Mouse (Mus musculus): ENCODE measurements around the gene 0610010K14Rik.

0610010K14Rik gene

GRCm38 (mm10) chr11:70235254-70235900 is 2.3 kb downstream of the 0610010K14Rik start:
- in situ Hi-C loops (cut with MboI, MseI): no loop called here

DNA sequence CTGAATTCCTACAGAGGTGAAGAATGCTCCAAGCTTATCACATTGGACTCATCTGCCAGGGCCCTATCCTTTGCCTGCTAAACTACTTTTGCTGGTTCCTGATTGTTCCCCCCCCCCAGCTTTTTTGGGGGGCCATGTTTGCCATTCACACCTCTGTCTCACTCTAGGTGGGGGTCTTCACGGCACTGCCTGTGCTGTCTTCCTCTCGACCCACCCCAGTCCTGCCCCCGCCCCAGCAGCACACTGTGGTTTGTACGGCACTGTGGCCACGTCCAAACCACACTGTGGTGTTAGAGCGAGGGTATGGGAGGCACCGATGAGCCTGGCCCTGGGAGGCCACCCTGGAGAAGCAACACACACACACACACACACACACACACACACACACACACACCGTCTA is 3.2 kb downstream of the 0610010K14Rik start:
- in situ Hi-C loops (cut with MboI, MseI): no loop called here

DNA sequence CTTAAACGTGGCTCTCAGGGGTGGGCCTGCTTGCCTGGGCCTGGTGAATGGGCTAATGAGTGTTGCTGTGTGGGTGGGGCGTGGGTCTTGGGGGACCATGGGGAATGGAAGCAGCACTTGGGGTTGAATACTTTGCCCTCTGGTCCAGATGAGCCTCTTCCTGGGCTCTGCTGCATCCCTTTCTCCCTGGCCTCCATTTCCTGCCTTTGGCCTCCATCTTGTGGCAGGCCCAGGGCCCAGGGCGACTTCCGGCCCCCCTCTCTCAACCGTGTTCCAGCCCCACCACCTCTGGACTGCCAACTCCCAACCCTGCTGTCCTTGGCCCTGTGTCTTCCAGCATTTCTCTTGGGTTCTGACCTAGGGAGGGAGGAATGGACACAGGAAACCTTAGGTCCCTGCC is 3.7 kb downstream of the 0610010K14Rik start:
- in situ Hi-C loops (cut with MboI, MseI): no loop called here

GRCm38 (mm10) chr11:70233016-70233415 is 4.7 kb downstream of the 0610010K14Rik start:
- in situ Hi-C loops (cut with MboI, MseI): no loop called here

DNA sequence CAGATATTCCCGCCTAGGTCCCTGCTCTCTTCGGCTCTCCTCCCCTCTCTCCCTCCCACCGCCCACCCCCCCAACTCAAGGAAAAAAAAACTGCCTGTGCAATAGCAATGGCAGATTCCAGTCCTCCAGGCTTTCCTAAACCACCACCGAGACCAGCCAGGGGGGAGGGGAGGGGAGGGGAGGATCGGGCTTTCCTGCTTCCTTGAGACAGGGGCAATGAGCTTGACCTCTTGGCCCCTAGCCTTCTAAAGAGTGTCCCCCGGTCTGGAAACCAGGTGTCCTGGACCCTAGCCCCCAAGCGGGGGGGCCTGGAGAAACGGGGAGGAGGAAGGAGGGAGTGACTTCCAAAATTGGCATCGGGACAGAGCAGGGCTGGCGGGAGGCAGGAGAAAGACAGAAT is 5.2 kb downstream of the 0610010K14Rik start:
- in situ Hi-C loops (cut with MboI, MseI): no loop called here

DNA sequence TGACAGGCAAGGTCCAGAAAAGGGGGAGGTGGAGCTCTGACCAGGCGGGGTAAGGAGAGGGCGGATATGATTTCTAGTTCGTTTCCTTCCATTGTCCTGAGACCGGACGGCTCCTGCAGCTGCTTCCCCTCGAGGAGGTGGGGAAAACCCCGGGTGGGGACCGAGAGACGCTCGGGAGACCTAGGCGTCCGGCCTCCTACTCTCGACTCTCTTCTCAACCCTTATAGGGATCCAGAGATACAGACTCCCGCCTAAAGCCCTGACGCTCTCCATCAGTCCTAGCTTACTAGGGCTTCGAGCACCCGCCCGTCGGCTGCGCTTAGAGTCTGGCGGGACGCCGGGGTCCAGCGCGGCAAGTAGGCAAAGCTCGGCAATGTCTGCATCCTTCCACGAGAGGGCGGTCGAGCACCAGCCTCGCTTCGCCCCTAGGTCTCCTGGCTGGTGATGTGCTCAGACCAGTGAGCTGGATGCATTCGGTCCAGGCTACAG is 7.4 kb downstream of the 0610010K14Rik start:
- in situ Hi-C loops (cut with MboI, MseI): no loop called here

- in situ Hi-C loops (cut with MboI, MseI): no loop called here
Measured at GRCm38 (mm10) chr11:70229260-70230010, 8.3 kb downstream of the 0610010K14Rik start, which contains the start of gene Bcl6b. Gene Bcl6b, minus strand, starts transcription at chr11:70229798.

DNA sequence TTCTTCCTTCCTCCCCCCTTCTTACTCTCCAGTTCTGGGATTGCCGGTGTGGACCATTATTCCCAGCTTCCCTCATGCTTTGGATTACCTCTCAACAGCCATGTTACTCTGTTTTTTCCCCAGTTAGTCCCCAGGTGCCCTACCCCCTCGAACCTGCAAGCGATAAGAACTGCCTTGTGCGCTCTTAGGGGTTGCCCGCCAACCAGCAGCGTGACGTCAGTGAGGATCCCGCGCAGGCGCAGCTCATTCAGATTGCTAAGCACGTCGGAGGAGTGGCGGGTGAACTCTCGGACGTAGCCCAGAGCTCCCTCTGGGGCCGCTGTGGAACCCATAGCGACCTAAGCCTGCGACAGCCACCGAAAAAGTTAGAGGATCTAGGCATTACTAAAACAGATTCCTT is 8.9 kb downstream of the 0610010K14Rik start:
- in situ Hi-C loops (cut with MboI, MseI): no loop called here

- in situ Hi-C loops (cut with MboI, MseI): no loop called here
Measured at GRCm38 (mm10) chr11:70227661-70228245, 10.0 kb downstream of the 0610010K14Rik start.

DNA sequence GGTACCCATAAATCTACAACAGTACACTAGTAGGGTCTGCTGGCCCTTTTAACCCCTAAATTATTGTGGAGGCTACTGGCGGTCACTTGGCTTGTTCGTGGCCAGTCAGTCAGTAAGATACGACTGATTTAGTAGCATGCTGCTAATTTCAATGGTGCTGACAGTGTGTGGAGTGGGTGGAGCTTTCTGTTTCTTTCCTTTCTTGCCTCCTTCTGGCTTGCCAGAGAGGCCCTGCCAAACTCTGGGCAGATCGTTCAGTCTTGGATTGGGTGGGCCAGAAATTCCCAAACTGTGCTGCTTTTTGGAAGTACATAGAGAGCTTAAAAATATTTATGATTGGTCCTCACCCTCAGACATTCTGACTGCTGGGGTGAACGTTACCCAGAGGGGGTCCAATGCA is 10.6 kb downstream of the 0610010K14Rik start:
- in situ Hi-C loops (cut with MboI, MseI): no loop called here

DNA sequence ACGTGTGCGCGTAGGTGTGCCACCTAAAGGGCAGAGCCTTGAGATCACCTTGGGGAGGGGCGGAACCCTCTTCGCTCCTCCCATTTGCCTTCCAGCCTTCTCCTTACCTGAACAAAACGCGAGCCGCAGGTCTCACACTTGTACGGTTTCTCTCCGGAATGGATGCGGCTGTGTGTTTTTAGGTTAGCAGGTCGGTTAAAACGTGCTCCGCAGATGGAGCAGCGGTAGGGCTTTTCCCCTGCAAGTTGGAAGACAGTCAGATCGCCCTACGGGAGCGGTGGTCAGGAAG is 11.2 kb downstream of the 0610010K14Rik start:
- in situ Hi-C loops (cut with MboI, MseI): no loop called here

- in situ Hi-C loops (cut with MboI, MseI): no loop called here
Measured at GRCm38 (mm10) chr11:70225798-70226601, 11.7 kb downstream of the 0610010K14Rik start.

DNA sequence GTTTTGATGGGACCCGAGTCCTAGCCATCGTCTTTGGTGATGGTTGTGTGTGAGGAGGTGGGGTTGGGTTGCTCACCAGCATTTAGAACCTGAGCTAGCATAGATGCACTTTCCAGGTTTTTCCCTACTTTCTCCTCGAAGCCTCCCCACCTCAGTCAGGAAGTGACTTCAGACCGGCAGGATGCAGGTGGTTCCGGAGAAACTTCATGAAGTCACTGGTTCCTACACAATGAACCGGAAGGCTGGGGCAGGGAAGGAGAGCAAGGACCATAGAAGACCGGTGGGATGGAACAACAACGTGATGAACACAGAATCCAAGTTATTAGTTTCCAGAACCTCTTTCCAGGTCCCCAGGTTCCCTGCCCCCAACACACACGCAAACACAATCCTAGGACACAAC is 14.0 kb downstream of the 0610010K14Rik start:
- in situ Hi-C loops (cut with MboI, MseI): no loop called here

DNA sequence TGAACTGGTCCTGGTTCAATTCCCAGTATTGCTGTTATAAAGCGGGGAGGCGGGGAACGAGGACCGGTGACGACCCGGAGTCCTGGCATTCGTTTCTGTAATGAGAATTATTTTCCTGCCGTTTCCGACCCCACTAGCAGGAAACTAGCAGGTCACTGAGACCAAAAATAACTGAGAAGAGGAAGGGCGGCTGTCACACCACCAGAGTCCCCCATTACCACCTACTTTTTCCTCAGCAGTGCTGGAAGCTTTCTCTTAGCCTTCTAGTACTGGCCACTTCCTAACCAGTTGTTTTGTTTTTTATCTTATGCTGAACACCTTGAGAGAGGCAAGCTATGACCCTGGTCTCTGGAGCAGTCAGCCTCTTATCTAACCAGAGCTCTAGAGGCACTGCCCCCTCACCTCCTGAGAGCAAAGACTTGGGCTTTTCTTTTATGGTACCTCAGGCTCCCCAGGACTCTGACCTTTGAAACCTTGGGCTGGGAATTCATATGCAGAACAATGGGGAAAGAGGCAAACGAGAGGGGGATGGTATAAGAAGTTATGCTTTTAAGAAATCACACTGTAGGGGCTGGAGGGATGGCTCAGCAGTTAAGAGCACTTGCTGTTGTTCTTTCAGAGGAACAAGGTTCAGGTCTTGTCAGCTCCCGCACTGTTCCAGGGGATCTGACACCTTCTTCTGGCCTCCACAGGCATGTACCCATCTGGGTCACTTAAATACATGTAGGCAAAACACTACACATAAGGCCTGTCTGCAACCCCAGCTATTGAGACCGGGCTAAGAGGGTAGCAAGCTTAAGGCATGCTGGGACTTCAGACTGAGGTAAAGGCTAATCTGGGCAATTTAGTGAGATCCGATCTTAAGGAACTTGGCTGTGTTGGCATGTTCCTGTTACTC is 15.9 kb downstream of the 0610010K14Rik start:
- in situ Hi-C loops (cut with MboI, MseI): no loop called here

DNA sequence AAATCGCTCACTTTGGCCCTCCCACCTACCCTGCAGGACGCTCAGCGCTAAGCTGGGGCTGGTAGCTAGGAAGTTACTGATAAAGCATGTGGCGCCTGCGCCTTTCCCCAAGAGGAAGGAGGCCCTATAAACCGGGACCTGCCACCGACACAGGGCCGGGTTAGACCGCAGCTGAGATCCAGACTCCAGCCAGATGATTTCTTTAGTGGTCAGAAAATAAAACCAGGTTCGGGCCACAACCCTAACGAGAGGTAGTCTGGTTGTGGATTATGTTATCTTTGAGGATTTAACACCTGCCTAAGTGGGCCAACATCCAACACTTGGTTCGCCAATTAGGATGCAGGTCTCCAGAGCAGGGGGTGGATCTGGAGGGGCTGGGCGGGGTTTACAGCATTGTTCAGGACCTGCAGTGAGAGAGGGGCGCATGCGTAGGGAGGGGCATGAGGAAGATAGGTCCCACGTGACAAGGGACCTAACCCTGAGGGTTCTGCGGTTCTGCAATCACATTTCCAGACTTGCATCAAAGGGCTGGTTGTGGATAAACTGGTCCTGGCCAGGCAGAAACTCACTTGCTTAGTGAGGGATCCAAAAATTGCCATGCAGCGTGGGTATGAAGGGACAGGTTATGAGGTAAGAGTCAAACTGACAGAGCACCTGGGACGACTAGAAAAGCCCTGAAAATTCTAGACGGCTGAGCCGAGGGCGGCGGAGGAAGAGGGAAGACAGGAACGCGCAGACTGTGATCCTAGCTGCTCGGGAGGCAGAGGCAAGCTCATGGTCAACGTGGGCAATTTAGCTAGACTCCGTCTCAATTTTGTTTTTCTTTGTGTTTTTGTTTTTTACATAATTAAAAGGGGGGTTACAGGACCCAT is 16.7 kb downstream of the 0610010K14Rik start, which contains the start of gene Slc16a13:
Gene Slc16a13 (minus strand): TSS at position 334 of the 872 bp plus-strand sequence.
- in situ Hi-C loops (cut with MboI, MseI): no loop called here

- in situ Hi-C loops (cut with MboI, MseI): no loop called here
Measured at GRCm38 (mm10) chr11:70220323-70220722, 17.4 kb downstream of the 0610010K14Rik start.

DNA sequence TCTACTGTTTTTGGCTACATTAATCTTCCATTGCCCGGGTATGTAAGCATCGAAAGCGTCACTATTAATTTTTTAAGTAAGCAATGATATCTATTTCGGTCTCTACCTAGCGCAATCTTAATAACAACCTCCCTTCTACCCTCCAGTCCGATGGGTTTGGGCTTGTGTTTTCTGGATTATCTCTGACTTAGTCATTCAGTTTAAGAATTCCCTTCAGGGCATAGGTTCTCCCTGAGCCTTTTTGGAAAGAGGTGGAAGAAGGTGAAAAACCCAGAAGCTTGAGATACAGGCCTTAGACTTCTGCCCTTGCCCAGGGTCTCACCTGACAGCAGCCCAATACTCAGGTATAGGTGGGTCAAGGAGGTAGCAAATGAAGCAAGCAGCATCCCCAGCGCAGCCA is 17.8 kb downstream of the 0610010K14Rik start:
- in situ Hi-C loops (cut with MboI, MseI): no loop called here

DNA sequence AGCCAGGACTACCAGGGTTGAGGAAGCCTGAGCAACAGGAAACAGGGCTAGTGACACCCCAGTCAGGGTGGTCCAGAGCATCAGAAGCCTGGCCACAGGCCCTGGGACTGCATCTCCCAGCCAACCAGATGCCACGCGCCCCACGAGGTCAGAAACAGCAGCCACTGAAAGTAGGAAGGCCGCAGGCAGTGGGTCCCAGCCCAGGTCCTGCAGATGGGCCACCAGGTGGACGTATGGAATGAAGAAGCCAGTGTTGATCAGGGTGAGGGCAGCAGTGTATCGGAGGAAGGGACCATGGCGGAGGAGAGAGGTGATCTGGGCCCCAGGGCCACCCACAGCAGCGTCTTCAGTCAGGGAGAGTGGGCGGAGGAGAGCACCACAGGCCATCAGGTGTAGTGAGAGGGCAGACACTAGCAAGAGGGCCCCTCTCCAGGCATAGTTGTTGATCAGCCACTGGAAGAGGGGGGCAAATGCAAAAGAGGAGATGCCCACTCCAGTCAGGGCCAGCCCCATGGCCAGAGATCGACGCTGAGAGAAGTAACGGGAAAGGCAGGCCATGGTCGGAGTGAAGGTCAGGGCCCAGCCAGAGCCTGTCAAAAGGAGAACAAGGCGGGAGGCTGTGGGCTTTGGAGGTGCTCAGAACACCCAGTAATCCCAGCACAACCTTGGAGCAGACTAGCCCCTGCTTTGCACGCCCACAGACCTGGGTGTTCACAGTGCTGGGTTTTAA is 18.8 kb downstream of the 0610010K14Rik start:
- in situ Hi-C loops (cut with MboI, MseI): no loop called here

DNA sequence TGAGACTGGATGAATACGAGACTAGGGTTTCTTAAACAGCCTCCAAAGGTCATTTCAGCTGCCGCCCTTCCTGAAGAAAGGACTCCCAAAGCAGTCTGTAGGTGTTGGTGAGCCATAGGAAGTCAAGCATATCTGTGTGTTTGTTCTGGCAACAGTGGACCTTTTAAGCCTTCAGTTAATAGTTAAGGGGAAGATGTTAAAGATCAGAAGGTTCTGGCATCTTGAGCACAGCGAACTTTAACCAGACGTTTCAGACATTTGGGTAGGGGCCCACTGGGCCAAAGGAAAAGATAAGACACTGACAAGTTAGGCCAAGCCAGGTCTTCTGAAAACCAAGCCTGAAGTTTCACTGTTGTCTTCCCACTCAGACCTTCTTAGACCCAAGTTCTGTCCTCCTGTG is 19.7 kb downstream of the 0610010K14Rik start:
- in situ Hi-C loops (cut with MboI, MseI): no loop called here
